Mouse (Mus musculus) cerebellum, postnatal 4 days (tissue): ENCODE measurements around the gene C1qtnf1.

Experiments
- DNase-seq, 2 experiments: peaks; one replicate each; pipeline ENCODE4 v3.0.0; 2022; ENCODE audit warnings: low spot score in 2 of 2, mixed read lengths in 1 of 2

Gene C1qtnf1

GRCm38 (mm10) chr11:118496066-118496689, 68.2 kb downstream of the C1qtnf1 start:
- DNase-seq: no peak
